ENCODE assay signal across 7 mouse cellular contexts in the genomic region with DNA sequence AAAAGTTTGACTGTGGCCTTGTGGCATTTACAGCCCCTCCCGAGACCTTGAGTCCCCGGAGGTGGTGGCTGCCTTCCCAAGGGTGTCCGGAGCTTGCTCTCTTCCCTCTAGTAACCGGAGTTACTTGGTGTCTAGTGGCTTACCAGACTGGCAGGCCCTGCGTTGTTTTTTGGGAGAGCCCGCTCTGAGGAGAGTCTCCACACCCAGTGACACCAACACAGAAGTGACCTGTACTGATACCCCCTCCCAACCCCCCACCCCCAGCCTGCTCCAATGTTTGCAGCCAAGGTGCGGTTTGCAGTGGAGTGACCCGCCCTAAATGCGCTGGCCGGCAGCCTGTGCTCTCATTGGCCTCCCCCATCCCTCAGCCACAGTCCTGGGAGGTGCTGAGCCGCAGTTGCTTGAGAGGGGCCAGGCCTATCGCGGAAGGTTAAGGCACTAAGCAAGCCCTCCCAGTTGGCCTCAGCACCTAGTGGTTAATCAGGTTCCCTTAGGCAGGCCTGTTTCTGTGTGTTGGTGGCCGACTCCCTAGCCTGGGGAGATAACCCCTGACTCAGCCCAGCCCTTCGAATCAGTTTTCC. TPM values are rescaled to one million over a fixed set of nuclear protein-coding genes. Genes with fewer than 3 reads are reported as not detected.
A peak's percentile ranks its signal among the peaks of the same experiment; 100 is the strongest.
DNase-seq lines count a peak whose midpoint lies in the region; ATAC-seq and TF ChIP-seq lines count a peak whose summit lies in the region.

No protein-coding gene starts in this region.

- 0 out of 2 replicates have a peak overlapping the region, but pooled peaks have one; percentile 25 for H3K27ac ChIP-seq in cortical plate, adult 2 months (ENCODE audit: insufficient read depth, low read length)
- peak overlapping the region; percentile 96 for H3K27ac ChIP-seq in intestine, embryonic 16.5 days (ENCODE audit: low read length)
- no peak overlapping the region for H3K27ac ChIP-seq in neural tube, embryonic 14.5 days (ENCODE audit: low read depth, low read length)

- H3K4me2 ChIP-seq in intestine, embryonic 16.5 days (ENCODE audit: low read depth, low read length) = peak overlapping the region; percentile 80
- peak overlapping the region; percentile 93 for H3K4me2 ChIP-seq in neural tube, embryonic 14.5 days (ENCODE audit: low read depth, low read length)

- H3K27me3 ChIP-seq in intestine, embryonic 16.5 days (replicated peaks; ENCODE audit: control insufficient read depth, insufficient read depth, low read length) = no peaks in the 10 kb centered on the region
- H3K27me3 ChIP-seq in neural tube, embryonic 14.5 days (ENCODE audit: control insufficient read depth, insufficient read depth, low read length) = no peaks in the 10 kb centered on the region

- H3K4me3 ChIP-seq in cortical plate, adult 2 months (ENCODE audit: insufficient read depth, low read length) = peak overlapping the region; percentile 51
- peak overlapping the region; percentile 88 for H3K4me3 ChIP-seq in intestine, embryonic 16.5 days (ENCODE audit: low read length)
- peak overlapping the region; percentile 67 for H3K4me3 ChIP-seq in lung, adult 2 months (replicated peaks; ENCODE audit: extremely low read depth, low read depth, low read length)
- H3K4me3 ChIP-seq in neural tube, embryonic 14.5 days (ENCODE audit: low read depth, low read length) = peak overlapping the region; percentile 84

- TF ChIP-seq CTCF in cortical plate, adult 2 months (IDR thresholded peaks at IDR 0.05; ENCODE audit: extremely low read depth, insufficient read depth, low read length) = no peak
- TF ChIP-seq CTCF in lung, adult 2 months (IDR thresholded peaks at IDR 0.05; ENCODE audit: insufficient read depth, low read length) = no peak

- peak; percentile 76 for ATAC-seq in granulocyte monocyte progenitor cell, adult 5-6 weeks (replicated peaks; ENCODE audit: poor library complexity, severe bottlenecking)
- ATAC-seq in intestine, embryonic 16.5 days = peak; percentile 77
- no peak for ATAC-seq in neural tube, embryonic 14.5 days (ENCODE audit: low read depth)

- H3K36me3 ChIP-seq in intestine, embryonic 16.5 days (ENCODE audit: control insufficient read depth, insufficient read depth, low read length) = peaks cover 13% of the 10 kb centered on the region; the same call in 1 of the 2 replicates
- peaks cover 37% of the 10 kb centered on the region for H3K36me3 ChIP-seq in neural tube, embryonic 14.5 days (ENCODE audit: control insufficient read depth, insufficient read depth, low read length)

- no peaks in the 10 kb centered on the region for H3K9me3 ChIP-seq in intestine, embryonic 16.5 days (ENCODE audit: control insufficient read depth, low read length)
- H3K9me3 ChIP-seq in neural tube, embryonic 14.5 days (ENCODE audit: control insufficient read depth, low read length) = no peaks in the 10 kb centered on the region

- peaks cover 9% of the 10 kb centered on the region; the same call in 1 of the 2 replicates for H3K4me1 ChIP-seq in cortical plate, adult 2 months (ENCODE audit: control insufficient read depth, insufficient read depth, low read length)
- peaks cover 36% of the 10 kb centered on the region for H3K4me1 ChIP-seq in intestine, embryonic 16.5 days (ENCODE audit: control insufficient read depth, insufficient read depth, low read length)
- H3K4me1 ChIP-seq in lung, adult 2 months (ENCODE audit: control insufficient read depth, insufficient read depth, low read length) = peaks cover 19% of the 10 kb centered on the region
- peaks cover 14% of the 10 kb centered on the region for H3K4me1 ChIP-seq in neural tube, embryonic 14.5 days (ENCODE audit: control insufficient read depth, insufficient read depth, low read length)

- peak; percentile 54 to 67 for DNase-seq in adrenal gland, adult 18-20 months (ENCODE audit: low spot score in 2 of 2)
- DNase-seq in lung, adult 2 months = peak; percentile 71
- no peak for DNase-seq in right cerebral cortex, adult 18-20 months

- WGBS in intestine, embryonic 16.5 days = 2% methylated on average over 15 of the region's 15 CpGs
- WGBS in lung, adult 2 months = 5% methylated on average over 15 of the region's 15 CpGs
- WGBS in neural tube, embryonic 14.5 days = 4% methylated on average over 15 of the region's 15 CpGs

- TF ChIP-seq POLR2A in cortical plate, adult 2 months (IDR thresholded peaks at IDR 0.05; ENCODE audit: extremely low read depth, insufficient read depth, low read length) = no peak
- TF ChIP-seq POLR2A in lung, adult 2 months (IDR thresholded peaks at IDR 0.05; ENCODE audit: borderline replicate concordance, extremely low read depth, low read depth, low read length) = peak; percentile 30; the same call in 1 of the 2 replicates

- H3K9ac ChIP-seq in intestine, embryonic 16.5 days (ENCODE audit: low read depth, low read length) = peak overlapping the region; percentile 91
- peak overlapping the region; percentile 93 for H3K9ac ChIP-seq in neural tube, embryonic 14.5 days (replicated peaks; ENCODE audit: low read depth, low read length)

RNA-seq across cellular contexts. Expression of gene Kmt5a, which starts 6.7 kb away (rescaled TPM):
- 100 to 1,000 TPM; 141 to 218 TPM for total RNA-seq in adrenal gland, adult 18-20 months (2021)
- polyA plus RNA-seq in cortical plate, adult 2 months (2012; rRNA removed) = 51.9 and 54.9 TPM in 2 replicates
- 210 and 216 TPM in 2 replicates for total RNA-seq in granulocyte monocyte progenitor cell, adult 5-6 weeks (2014; fragmentation: Nextera tagmentation)
- total RNA-seq in granulocyte monocyte progenitor cell, adult 5-6 weeks (2017) = 112 and 163 TPM in 2 replicates
- polyA plus RNA-seq in intestine, embryonic 16.5 days (2015; fragmentation: Nextera tagmentation; extraction: Ambion mirVana) = 50.6 and 54.3 TPM in 2 replicates
- polyA plus RNA-seq in lung, adult 2 months (2012; rRNA removed) = 31.7 and 36.5 TPM in 2 replicates
- polyA plus RNA-seq in neural tube, embryonic 14.5 days (2014; fragmentation: Nextera tagmentation; extraction: Ambion mirVana) = 15.9 and 21.5 TPM in 2 replicates

RNA-seq across cellular contexts. Expression of gene Sbno1, which starts 20.6 kb away (rescaled TPM):
- total RNA-seq in adrenal gland, adult 18-20 months (2021) = 10 to 100 TPM; 93.2 to 93.4 TPM
- polyA plus RNA-seq in cortical plate, adult 2 months (2012; rRNA removed) = 56.4 and 57.2 TPM in 2 replicates
- 130 and 135 TPM in 2 replicates for total RNA-seq in granulocyte monocyte progenitor cell, adult 5-6 weeks (2014; fragmentation: Nextera tagmentation)
- 167 and 174 TPM in 2 replicates for total RNA-seq in granulocyte monocyte progenitor cell, adult 5-6 weeks (2017)
- polyA plus RNA-seq in intestine, embryonic 16.5 days (2015; fragmentation: Nextera tagmentation; extraction: Ambion mirVana) = 78.6 and 83.7 TPM in 2 replicates
- polyA plus RNA-seq in lung, adult 2 months (2012; rRNA removed) = 15.5 and 19.2 TPM in 2 replicates
- polyA plus RNA-seq in neural tube, embryonic 14.5 days (2014; fragmentation: Nextera tagmentation; extraction: Ambion mirVana) = 101 and 102 TPM in 2 replicates

RNA-seq across cellular contexts. Expression of gene Rilpl2, which starts 31.8 kb away (rescaled TPM):
- total RNA-seq in adrenal gland, adult 18-20 months (2021) = 10 to 100 TPM; 22.3 TPM
- 26.9 and 27.1 TPM in 2 replicates for polyA plus RNA-seq in cortical plate, adult 2 months (2012; rRNA removed)
- total RNA-seq in granulocyte monocyte progenitor cell, adult 5-6 weeks (2014; fragmentation: Nextera tagmentation) = 51.9 and 68.3 TPM in 2 replicates
- total RNA-seq in granulocyte monocyte progenitor cell, adult 5-6 weeks (2017) = 40.5 and 61.8 TPM in 2 replicates
- 55.1 and 55.4 TPM in 2 replicates for polyA plus RNA-seq in intestine, embryonic 16.5 days (2015; fragmentation: Nextera tagmentation; extraction: Ambion mirVana)
- 19.6 and 20.6 TPM in 2 replicates for polyA plus RNA-seq in lung, adult 2 months (2012; rRNA removed)
- 22.9 and 28.7 TPM in 2 replicates for polyA plus RNA-seq in neural tube, embryonic 14.5 days (2014; fragmentation: Nextera tagmentation; extraction: Ambion mirVana)

RNA-seq across cellular contexts. Expression of gene Snrnp35, which starts 36.5 kb away (rescaled TPM):
- total RNA-seq in adrenal gland, adult 18-20 months (2021) = 10 to 100 TPM; 20.8 to 21.9 TPM
- 11.5 TPM in 2 replicates for polyA plus RNA-seq in cortical plate, adult 2 months (2012; rRNA removed)
- 9.1 and 12.3 TPM in 2 replicates for total RNA-seq in granulocyte monocyte progenitor cell, adult 5-6 weeks (2014; fragmentation: Nextera tagmentation)
- total RNA-seq in granulocyte monocyte progenitor cell, adult 5-6 weeks (2017) = 11.8 and 11.9 TPM in 2 replicates
- 20.1 and 20.9 TPM in 2 replicates for polyA plus RNA-seq in intestine, embryonic 16.5 days (2015; fragmentation: Nextera tagmentation; extraction: Ambion mirVana)
- polyA plus RNA-seq in lung, adult 2 months (2012; rRNA removed) = 3.0 and 4.8 TPM in 2 replicates
- 8.9 and 12.0 TPM in 2 replicates for polyA plus RNA-seq in neural tube, embryonic 14.5 days (2014; fragmentation: Nextera tagmentation; extraction: Ambion mirVana)
